Mouse (Mus musculus) forebrain, embryonic 12.5 days (tissue): ENCODE measurements around the gene Cacng8. TPM values are rescaled to one million over a fixed set of nuclear protein-coding genes. Genes with fewer than 3 reads are reported as not detected.

Experiments
- ATAC-seq: fragments of 200-750 bp; cut with Nextera tagmentation; 2 replicates; pipeline ENCODE4 v1.8.0; 2017; ENCODE audit warnings: moderate TSS enrichment; ENCODE audit not compliant: low FRiP score
- H3K27ac ChIP-seq: fragments of 300-500 bp; sonication (generic); 2 replicates; pipeline ENCODE4 v1.5.1; 2016; ENCODE audit warnings: mild to moderate bottlenecking
- H3K27me3 ChIP-seq: fragments of 300-500 bp; sonication (generic); 2 replicates; pipeline ENCODE4 v1.6.1; 2016; ENCODE audit warnings: mild to moderate bottlenecking
- H3K36me3 ChIP-seq: fragments of 300-500 bp; sonication (generic); replicated peaks from 2 replicates; pipeline ENCODE4 v1.6.1; 2016; ENCODE audit warnings: mild to moderate bottlenecking
- H3K4me1 ChIP-seq: fragments of 300-500 bp; sonication (generic); 2 replicates; pipeline ENCODE4 v1.6.1; 2016
- H3K4me2 ChIP-seq: fragments of 300-500 bp; sonication (generic); 2 replicates; pipeline ENCODE4 v1.6.1; 2016; ENCODE audit warnings: mild to moderate bottlenecking, moderate library complexity
- H3K4me3 ChIP-seq: fragments of 300-500 bp; sonication (generic); replicated peaks from 2 replicates; pipeline ENCODE4 v1.5.1; 2016; ENCODE audit warnings: mild to moderate bottlenecking
- H3K9ac ChIP-seq: fragments of 300-500 bp; sonication (generic); 2 replicates; pipeline ENCODE4 v1.6.1; 2016; ENCODE audit warnings: mild to moderate bottlenecking
- H3K9me3 ChIP-seq: fragments of 300-500 bp; sonication (generic); 2 replicates; pipeline ENCODE4 v1.6.1; 2016
- WGBS: fragments of 180-500 bp; shearing (Covaris S2); methylation state at CpG from one replicate; pipeline ENCODE4 v1.1.7; 2016; 5-methylcytosine and 5-hydroxymethylcytosine counted together
- polyA plus RNA-seq: library from polyadenylated mRNA; unstranded; fragments of >200 nt; fragmentation: Nextera tagmentation; extraction: Ambion mirVana; gene quantifications from 2 replicates; pipeline ENCODE4 v1.2.1, GENCODE M21; 2016

The Cacng8 gene
- polyA plus RNA-seq, 1 experiment from 2014 or later: 8.2 TPM

DNA sequence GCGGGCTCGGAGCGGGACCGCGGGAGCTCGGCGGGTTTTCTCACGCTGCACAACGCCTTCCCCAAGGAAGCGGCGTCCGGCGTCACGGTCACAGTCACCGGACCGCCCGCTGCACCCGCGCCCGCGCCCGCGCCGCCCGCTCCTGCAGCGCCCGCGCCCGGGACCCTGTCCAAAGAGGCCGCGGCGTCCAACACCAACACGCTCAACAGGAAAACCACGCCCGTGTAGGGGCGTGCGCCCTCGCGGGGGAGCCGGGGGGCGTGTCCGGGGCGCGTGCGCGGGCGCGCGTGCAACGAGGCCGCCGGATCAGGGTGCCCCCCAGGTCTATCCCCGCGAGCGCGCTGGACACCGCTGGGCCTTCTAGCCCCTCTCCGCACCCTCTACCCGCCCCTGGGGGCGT, 24.9 kb downstream of the Cacng8 start:
- 1% methylated on average over 42 of the region's 60 CpGs for WGBS
- H3K9ac ChIP-seq: peak overlapping the region; percentile 87
- H3K36me3 ChIP-seq: no peaks in the 10 kb centered on the region
- peak overlapping the region; percentile 60 for H3K4me3 ChIP-seq
- peaks cover 24% of the 10 kb centered on the region for H3K4me1 ChIP-seq
- H3K27ac ChIP-seq: 0 out of 2 replicates have a peak overlapping the region, but pooled peaks have one; percentile 19
- peak; percentile 7 for ATAC-seq
- H3K9me3 ChIP-seq: no peaks in the 10 kb centered on the region
- peaks cover 66% of the 10 kb centered on the region for H3K27me3 ChIP-seq
- peak overlapping the region; percentile 100 for H3K4me2 ChIP-seq

DNA sequence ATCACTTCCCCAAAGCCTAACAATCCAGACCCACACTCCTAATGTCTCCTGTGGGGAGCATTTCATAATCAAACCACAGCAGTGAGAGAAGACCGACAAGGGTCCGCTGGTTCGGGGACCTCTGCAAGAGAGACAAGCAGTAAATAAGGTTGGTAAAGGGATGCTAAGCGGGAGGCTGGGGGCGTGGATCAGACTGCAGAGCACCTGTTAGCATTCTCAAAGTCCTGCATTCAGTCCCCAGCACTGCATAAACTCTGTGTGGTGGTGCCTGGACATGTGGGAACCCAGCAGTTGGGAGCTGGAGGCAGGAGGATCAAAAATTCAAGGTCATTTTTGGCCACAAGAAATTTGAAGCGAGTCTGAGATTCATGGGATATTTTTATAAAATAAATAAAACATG, 29.5 kb downstream of the Cacng8 start:
- H3K27ac ChIP-seq: no peak overlapping the region
- no peak overlapping the region for H3K4me2 ChIP-seq
- no peaks in the 10 kb centered on the region for H3K36me3 ChIP-seq
- WGBS: 38% methylated on average over 6 of the region's 6 CpGs
- no peak for ATAC-seq
- H3K4me3 ChIP-seq: no peak overlapping the region
- no peak overlapping the region for H3K9ac ChIP-seq
- no peaks in the 10 kb centered on the region for H3K9me3 ChIP-seq
- H3K27me3 ChIP-seq: peaks cover 85% of the 10 kb centered on the region
- H3K4me1 ChIP-seq: peaks cover 14% of the 10 kb centered on the region

DNA sequence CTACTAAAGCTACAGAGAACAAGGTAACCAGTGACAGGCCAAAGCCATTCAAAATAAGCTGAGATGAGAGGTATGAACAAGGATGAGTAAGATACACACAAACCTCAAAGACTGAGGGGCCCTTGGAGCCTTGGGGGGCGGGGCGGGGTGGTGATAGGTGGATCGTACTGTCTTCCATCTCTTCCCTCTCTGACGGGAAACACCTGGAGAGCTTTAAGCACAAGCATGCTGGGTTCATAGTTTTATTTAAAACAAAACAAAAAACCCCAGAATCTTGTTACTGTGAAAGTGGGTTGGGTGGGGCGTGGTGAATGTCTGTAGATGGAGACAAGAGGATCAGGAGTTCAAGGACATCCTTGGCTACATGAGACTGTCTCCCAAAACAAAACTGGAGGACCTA, 30.0 kb downstream of the Cacng8 start:
- Histone ChIP-seq H3K4me3 (no peak overlapping the region), H3K4me2 (no peak overlapping the region), H3K27me3 (peaks cover 88% of the 10 kb centered on the region), H3K9me3 (no peaks in the 10 kb centered on the region), H3K9ac (no peak overlapping the region), H3K4me1 (peaks cover 11% of the 10 kb centered on the region), H3K36me3 (no peaks in the 10 kb centered on the region), H3K27ac (no peak overlapping the region)
- ATAC-seq: no peak
- 54% methylated on average over 5 of the region's 5 CpGs for WGBS

DNA sequence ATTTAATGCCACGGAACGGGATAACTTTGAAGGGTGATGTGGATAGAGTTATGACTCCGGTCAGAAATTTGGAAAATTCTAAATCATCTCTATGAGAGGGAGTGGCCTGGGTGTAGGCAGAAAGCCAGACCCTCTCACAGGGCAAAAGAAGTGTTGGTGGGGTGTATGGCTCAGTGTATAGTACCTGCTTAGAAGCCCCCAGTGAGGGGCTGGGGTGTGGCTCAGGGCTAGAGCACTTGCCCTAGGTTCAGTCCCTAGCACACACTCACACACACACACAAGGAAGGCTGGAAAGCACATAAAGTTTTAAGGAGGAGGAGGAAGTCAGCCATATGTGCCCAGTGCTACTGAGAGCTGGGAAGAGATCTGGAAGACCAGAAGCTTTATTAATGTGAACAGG, 30.8 kb downstream of the Cacng8 start:
- Histone ChIP-seq H3K27ac (no peak overlapping the region), H3K4me1 (peaks cover 8% of the 10 kb centered on the region), H3K9ac (no peak overlapping the region), H3K36me3 (no peaks in the 10 kb centered on the region), H3K4me2 (no peak overlapping the region), H3K27me3 (peaks cover 84% of the 10 kb centered on the region), H3K4me3 (no peak overlapping the region), H3K9me3 (no peaks in the 10 kb centered on the region)
- no peak for ATAC-seq
- WGBS: 85% methylated on average over 3 of the region's 3 CpGs

DNA sequence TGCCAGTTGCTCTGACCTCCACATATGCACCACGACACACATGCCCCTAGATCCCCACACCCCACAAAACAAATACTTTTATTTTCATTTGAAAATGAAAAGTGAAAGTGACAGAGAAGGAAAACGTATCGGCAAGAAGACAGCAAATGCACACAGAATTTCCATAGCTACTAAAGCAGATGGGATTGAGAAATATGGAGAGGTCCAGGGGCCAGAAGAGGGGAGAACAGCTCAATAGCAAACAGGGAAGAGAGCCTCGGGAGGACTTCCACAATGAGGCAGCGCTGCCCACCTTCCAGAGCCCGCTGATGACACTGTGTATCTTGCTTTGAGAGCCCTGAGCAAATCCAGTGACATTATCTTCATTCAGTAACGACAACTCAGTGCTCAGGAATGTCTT, 31.6 kb downstream of the Cacng8 start:
- no peak overlapping the region for H3K9ac ChIP-seq
- WGBS: 54% methylated on average over 7 of the region's 7 CpGs
- H3K4me1 ChIP-seq: peaks cover 8% of the 10 kb centered on the region
- peaks cover 76% of the 10 kb centered on the region for H3K27me3 ChIP-seq
- H3K9me3 ChIP-seq: no peaks in the 10 kb centered on the region
- no peak overlapping the region for H3K27ac ChIP-seq
- no peak for ATAC-seq
- H3K4me2 ChIP-seq: no peak overlapping the region
- H3K36me3 ChIP-seq: no peaks in the 10 kb centered on the region
- no peak overlapping the region for H3K4me3 ChIP-seq

DNA sequence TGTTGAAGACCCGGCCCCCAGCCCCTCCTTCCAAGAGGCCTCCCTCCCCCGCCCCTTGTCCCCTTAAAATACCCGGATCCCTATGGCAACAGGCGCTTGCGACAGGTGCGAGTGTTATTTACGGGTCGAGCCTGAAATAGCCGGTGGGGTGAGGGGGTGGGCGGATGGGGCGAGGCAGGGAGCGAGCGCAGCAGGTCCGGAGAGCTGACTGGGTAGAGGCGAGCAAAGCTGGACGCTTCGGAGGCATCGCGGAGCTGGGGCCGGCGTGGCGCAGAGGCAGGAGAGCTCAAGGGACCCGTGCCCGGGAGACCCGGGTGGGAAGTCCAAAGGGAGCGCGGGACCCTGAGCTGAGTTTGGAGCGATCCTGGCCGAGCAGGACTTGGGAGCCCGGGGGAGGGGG, 32.9 kb downstream of the Cacng8 start:
- H3K9ac ChIP-seq: peak overlapping the region; percentile 39
- WGBS: under 1% methylated on average over 30 of the region's 30 CpGs
- ATAC-seq: 0 out of 2 replicates have a peak, but pooled peaks have one; percentile 13
- H3K4me1 ChIP-seq: peaks cover 8% of the 10 kb centered on the region
- H3K36me3 ChIP-seq: no peaks in the 10 kb centered on the region
- no peak overlapping the region for H3K27ac ChIP-seq
- peak overlapping the region; percentile 31 for H3K4me3 ChIP-seq
- H3K27me3 ChIP-seq: peaks cover 64% of the 10 kb centered on the region
- H3K4me2 ChIP-seq: peak overlapping the region; percentile 64
- no peaks in the 10 kb centered on the region for H3K9me3 ChIP-seq

DNA sequence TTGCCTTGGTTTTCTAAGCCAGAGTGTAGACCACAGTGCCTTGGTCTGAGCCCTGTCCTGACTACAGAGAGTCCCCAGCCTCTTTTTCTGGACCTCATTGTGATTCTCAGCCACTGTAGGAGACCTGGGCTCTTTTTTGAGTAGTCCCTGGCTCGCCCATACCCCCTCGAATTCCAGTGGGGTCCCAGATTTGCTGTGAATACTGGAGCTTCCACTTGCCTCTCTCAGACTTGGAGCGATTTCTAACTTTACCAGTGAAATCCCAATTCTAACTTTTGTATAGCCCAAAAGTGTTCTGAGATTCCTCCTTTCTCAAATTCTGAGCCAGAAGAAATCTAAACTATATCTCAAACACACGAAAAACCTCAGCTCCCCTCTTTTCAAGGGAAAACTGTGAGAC, 33.4 kb downstream of the Cacng8 start, which contains the start of gene Cacng6:
Gene Cacng6 (plus strand): TSS at position 301 of the 400 bp plus-strand sequence.
- no peaks in the 10 kb centered on the region for H3K36me3 ChIP-seq
- H3K9ac ChIP-seq: peak within 1 kb of the TSS; percentile 39
- peaks cover 8% of the 10 kb centered on the region for H3K4me1 ChIP-seq

DNA sequence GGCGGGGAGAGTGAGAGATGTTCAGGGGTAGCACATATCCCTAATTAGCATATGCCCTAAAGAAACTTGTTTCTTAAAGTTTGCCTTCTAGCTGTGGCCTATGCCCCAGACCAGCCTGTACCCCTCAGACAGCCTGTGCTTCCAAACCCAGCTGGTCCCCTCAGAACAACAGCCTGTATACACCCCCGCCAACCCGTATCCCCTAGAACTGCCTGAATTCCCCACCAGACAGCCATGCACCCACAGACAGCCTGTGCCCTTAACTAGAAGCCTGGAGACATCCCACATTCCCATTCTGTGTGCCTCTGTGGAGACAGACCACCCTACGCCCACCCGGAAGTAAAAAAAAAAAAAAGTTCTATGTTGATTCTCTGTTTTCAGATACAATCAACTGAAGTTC, 34.7 kb downstream of the Cacng8 start:
- H3K9ac ChIP-seq: no peak overlapping the region
- peaks cover 8% of the 10 kb centered on the region for H3K4me1 ChIP-seq
- peaks cover 51% of the 10 kb centered on the region for H3K27me3 ChIP-seq
- H3K27ac ChIP-seq: no peak overlapping the region
- H3K4me3 ChIP-seq: no peak overlapping the region
- ATAC-seq: no peak
- 84% methylated on average over 5 of the region's 5 CpGs for WGBS
- H3K9me3 ChIP-seq: no peaks in the 10 kb centered on the region
- H3K4me2 ChIP-seq: no peak overlapping the region
- H3K36me3 ChIP-seq: no peaks in the 10 kb centered on the region

More for the DNA sequence above, 33.4 kb downstream of the Cacng8 start, which contains the start of gene Cacng6:
- H3K27me3 ChIP-seq: peaks cover 59% of the 10 kb centered on the region
- H3K9me3 ChIP-seq: no peaks in the 10 kb centered on the region
- ATAC-seq: no peak; the same call in 1 of the 2 replicates
- peak within 1 kb of the TSS; percentile 31 for H3K4me3 ChIP-seq
- H3K27ac ChIP-seq: no peak within 1 kb of the TSS
- 32% methylated on average over 4 of the region's 4 CpGs for WGBS
- H3K4me2 ChIP-seq: peak within 1 kb of the TSS; percentile 64

DNA sequence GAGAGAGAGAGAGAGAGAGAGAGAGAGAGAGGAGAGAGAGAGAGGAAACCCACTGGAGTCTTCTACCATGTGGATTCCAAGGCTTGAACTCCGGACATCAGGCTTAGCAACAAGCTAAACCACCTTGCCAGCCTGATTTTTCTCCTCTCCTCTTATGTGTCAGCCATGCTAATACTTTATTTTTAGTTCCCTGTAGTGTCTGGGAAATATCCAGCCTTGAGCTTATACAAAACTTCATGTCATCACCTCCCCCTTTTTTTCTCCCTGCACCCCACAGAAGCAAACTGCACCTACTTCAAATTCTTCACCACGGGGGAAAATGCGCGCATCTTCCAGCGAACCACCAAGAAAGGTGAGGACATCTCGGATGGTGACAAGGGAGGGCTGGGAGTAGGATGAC, 39.7 kb downstream of the Cacng8 start:
- Histone ChIP-seq H3K27me3 (peaks cover 7% of the 10 kb centered on the region), H3K27ac (no peak overlapping the region), H3K9me3 (no peaks in the 10 kb centered on the region), H3K36me3 (no peaks in the 10 kb centered on the region), H3K4me3 (no peak overlapping the region), H3K4me2 (no peak overlapping the region), H3K9ac (no peak overlapping the region), H3K4me1 (no peaks in the 10 kb centered on the region)
- 75% methylated on average over 6 of the region's 6 CpGs for WGBS
- ATAC-seq: no peak

DNA sequence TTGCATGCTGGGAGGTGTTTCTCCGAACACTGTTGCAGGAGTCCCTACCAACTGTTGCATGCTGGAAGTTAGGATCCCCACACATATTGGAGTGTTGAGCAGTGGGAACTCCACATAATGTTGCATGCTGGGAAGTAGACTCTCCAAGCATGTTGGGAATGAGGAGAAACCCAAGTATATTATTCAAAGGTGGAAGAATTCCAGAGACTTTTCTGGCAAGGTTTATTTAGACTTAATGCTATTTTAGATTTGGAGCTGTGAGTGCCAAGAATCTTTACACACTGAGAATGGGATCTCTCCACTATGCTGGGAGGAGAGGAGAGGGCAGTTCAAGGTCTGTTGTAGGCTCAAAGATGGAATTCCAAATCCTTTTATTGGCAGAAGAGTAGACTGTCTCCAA, 41.6 kb downstream of the Cacng8 start:
- Histone ChIP-seq H3K4me2 (no peak overlapping the region), H3K9me3 (no peaks in the 10 kb centered on the region), H3K27me3 (no peaks in the 10 kb centered on the region), H3K27ac (no peak overlapping the region), H3K9ac (no peak overlapping the region), H3K4me3 (no peak overlapping the region), H3K36me3 (no peaks in the 10 kb centered on the region), H3K4me1 (no peaks in the 10 kb centered on the region)
- 74% methylated on average over 1 of the region's 1 CpGs for WGBS
- ATAC-seq: no peak

DNA sequence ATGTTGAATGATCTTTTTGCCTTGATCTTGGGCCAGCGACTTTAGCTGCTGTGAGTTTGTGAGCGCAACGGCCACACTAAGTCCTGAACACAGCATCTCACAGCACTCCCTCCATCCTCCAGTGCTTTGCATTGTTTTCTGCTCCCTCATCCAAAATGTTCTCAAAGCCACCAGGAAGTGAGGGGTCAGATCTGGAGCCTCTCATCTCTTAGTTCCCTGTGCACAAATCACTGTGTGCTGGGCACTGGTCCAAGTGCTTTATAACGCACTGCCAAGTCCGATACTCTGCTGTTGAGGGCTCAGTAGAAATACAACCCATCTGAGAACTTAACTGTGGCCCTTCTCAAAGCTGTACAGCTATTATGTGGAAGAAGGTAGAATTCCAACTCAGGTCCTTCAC, 47.5 kb downstream of the Cacng8 start:
- Histone ChIP-seq H3K9ac (no peak overlapping the region), H3K9me3 (no peaks in the 10 kb centered on the region), H3K4me2 (no peak overlapping the region), H3K27ac (no peak overlapping the region), H3K36me3 (no peaks in the 10 kb centered on the region), H3K4me1 (no peaks in the 10 kb centered on the region), H3K4me3 (no peak overlapping the region), H3K27me3 (no peaks in the 10 kb centered on the region)
- ATAC-seq: no peak
- 65% methylated on average over 5 of the region's 5 CpGs for WGBS

DNA sequence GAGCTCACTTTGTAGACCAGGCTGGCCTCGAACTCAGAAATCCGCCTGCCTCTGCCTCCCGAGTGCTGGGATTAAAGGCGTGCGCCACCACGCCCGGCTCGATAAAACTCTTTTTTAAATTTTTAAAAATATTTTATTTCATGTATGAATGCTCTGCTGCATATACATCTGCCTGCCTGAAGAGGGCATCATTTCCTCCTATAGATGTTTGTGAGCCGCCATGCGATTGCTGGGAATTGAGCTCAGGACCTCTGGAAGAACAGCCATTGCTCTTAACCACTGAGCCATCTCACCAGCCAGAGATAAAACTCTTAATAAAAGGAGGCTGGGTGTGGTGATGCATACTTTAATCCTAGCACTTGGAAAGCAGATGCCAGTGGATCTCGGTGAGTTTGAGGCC, 49.5 kb downstream of the Cacng8 start:
- no peaks in the 10 kb centered on the region for H3K4me1 ChIP-seq
- H3K4me2 ChIP-seq: no peak overlapping the region
- H3K27me3 ChIP-seq: no peaks in the 10 kb centered on the region
- no peak overlapping the region for H3K27ac ChIP-seq
- no peaks in the 10 kb centered on the region for H3K9me3 ChIP-seq
- no peak for ATAC-seq
- WGBS: 88% methylated on average over 10 of the region's 11 CpGs
- H3K9ac ChIP-seq: no peak overlapping the region
- H3K4me3 ChIP-seq: no peak overlapping the region
- no peaks in the 10 kb centered on the region for H3K36me3 ChIP-seq

DNA sequence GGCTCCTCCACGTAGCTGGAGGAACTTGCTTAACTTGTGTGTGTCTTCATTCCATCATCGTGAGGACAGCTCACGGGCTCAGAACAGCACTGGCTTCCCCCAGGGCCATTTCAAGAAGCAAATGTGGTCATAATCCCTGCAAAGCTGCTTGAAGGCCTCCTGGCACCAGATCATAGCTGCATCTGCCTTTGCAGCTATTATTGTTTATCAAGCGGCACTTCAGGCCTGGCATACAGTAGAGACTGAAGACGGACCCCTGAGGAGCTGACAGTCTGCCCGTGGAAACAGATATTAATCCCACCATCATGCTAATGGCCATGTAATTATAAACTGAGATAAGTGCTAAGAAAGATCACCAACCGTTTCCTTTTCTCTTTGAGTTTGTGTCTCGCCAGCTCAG, 50.0 kb downstream of the Cacng8 start:
- no peaks in the 10 kb centered on the region for H3K9me3 ChIP-seq
- no peak overlapping the region for H3K4me3 ChIP-seq
- no peaks in the 10 kb centered on the region for H3K4me1 ChIP-seq
- WGBS: 72% methylated on average over 8 of the region's 8 CpGs
- ATAC-seq: no peak
- H3K9ac ChIP-seq: no peak overlapping the region
- no peaks in the 10 kb centered on the region for H3K27me3 ChIP-seq
- H3K27ac ChIP-seq: no peak overlapping the region
- H3K36me3 ChIP-seq: no peaks in the 10 kb centered on the region
- H3K4me2 ChIP-seq: no peak overlapping the region
